Mouse (Mus musculus): ENCODE results near the gene Timd4.

Gene Timd4

DNA sequence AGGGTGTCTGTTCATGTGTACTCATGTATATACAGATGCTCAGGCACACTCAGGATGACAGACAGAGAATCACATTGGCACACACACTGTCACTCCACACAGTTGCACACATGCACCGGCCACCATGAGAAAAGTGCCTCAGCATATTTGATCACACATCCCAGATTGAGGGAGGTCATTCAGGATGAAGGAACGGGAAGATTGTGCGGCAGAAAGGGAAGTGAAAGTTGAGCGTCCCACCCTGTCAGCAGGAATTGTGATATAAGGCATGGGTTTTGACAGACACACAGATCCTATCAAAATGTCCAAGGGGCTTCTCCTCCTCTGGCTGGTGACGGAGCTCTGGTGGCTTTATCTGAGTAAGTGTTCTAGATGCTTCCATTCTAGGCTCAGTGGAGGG, at the start of gene Timd4:
Gene Timd4 (plus strand): TSS at position 290 of the 400 bp plus-strand sequence.
- no peak for DNase-seq (ENCODE audit: low read depth, low spot score)

DNA sequence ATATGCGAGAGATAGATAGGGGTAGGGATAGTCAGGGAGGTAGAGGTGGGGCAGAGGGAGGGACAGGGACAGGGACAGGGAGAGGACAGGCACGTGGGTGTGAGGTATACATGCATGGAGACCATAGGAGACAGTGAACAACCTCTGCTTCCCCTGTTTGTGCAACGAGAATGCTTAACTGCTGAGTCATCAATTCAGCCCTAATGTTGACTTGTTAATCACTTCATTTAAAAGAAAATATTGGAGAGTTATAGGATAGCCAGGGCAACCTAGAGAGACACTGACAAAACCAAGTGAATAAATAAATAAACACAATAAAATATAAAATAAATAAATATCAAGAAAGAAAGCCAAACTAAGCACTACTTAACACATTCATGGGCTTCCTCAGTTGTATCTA, 33.7 kb upstream of the Timd4 start:
- no peak for DNase-seq (ENCODE audit: low read depth, low spot score)

DNA sequence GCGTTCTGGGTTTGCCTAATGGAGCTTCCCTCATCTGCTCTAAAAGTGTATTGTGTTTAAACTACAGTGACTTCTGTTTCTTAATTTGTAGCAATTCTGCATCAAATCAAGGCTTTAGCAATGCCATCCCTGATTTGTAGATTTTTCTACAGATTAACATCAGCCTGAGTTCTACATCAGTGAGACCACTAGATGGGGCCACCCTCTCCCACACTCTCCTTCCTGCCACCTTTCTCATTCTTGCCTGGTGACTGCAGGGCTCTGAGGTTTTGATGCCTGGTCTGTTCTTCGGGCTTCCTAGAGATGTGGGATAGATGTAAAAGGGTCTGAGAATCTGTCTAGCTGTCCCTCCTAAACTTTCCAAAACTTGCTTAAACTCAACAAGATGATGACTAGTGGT, 30.8 kb upstream of the Timd4 start:
- no peak for DNase-seq (ENCODE audit: low read depth, low spot score)

DNA sequence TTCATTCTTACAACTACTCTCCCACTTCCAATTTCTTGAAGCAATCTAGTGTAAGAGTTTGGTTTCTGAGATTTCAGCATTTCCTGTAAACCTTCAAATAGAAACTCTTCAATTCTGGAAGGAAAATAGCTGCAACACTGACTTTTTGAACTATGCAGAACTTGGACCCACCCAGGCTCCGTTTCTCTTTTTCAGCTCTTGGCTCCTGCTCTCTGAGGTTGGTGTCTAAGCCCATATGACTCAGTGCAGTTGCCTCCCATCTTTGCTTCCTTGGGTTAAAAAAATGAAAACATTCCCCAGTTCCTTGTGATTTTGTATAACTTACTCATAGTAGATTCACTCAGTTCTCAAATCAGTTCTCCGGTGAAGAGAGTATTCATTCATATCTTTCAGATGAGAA, 6.2 kb upstream of the Timd4 start:
- no peak for DNase-seq (ENCODE audit: low read depth, low spot score)

DNA sequence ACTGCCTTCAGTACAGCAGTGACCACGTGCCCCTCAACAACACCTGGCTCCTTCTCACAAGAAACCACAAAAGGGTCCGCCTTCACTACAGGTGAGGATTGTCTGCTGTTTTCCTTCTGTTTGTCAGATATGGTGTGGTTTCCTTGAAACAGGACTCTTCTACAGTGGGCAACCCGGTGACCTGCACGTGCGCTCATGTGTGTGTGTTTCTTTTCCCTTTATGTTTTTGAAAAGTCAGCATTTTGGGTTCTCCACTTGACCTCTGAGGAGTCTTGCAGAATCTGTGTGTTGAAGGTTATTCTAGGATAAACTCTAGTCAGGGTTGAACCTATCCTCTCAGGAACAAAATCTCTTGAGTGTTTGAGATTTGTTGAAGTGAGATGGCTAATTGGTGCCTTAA, 7.1 kb downstream of the Timd4 start:
- no peak for DNase-seq (ENCODE audit: low read depth, low spot score)

DNA sequence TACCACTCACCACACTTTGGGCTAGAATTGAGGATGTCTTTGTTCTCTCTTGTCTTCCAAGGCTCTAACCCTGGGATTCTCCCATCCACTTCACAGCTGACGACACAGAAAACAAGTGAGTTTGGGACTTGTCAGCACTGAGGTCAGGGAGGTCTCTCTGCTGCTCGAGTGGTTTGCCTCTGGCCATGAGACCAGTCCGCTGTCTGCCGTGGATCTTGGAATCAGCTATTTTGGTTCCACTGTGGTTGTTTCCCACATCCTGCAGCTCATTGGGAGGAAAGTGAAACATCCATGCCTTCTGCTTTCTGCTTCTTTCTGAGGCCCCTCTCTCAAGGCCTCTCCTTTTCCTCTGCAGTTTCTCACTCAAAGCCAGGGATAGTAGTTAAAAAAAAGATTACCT, 9.3 kb downstream of the Timd4 start:
- DNase-seq (ENCODE audit: low read depth, low spot score) = no peak

DNA sequence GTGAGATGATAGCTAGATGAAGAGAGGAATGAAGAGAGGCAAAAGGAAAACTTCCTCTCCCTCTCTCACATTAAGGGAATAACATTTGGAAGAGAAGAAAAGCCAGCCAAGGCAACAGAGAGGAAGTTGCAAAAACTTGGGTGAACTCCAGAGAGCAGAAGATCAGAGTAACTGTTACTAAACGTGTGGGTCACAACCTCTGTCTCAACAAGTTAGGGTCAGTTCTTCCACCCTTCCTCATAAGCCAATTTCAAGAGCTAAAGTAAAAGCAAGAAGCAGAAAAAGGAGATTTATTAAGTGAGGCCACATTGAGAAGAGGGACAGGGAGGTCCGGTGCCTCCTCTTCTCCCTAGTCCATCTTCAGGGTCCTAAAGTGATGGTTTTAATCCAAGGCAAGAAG, 19.7 kb downstream of the Timd4 start:
- DNase-seq (ENCODE audit: low read depth, low spot score) = no peak

DNA sequence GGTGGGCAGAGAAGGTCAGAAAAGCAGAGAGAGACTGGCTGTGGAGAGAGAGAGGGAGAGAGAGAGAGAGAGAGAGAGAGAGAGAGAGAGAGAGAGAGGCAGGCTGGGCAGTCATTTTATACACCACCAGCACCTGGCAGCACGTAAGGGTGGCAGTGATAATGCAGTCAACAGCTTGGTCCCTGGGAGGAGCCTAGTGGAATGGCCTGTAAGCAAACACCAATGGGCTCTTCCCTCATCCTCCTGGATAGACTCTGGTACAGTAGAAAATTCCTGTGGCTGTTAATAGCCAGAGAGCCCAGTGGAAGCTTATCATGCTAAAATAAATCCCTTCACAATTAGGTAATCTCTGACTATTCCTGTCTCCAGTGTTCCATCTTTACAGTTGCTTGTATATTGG, 24.5 kb downstream of the Timd4 start:
- no peak for DNase-seq (ENCODE audit: low read depth, low spot score)

DNA sequence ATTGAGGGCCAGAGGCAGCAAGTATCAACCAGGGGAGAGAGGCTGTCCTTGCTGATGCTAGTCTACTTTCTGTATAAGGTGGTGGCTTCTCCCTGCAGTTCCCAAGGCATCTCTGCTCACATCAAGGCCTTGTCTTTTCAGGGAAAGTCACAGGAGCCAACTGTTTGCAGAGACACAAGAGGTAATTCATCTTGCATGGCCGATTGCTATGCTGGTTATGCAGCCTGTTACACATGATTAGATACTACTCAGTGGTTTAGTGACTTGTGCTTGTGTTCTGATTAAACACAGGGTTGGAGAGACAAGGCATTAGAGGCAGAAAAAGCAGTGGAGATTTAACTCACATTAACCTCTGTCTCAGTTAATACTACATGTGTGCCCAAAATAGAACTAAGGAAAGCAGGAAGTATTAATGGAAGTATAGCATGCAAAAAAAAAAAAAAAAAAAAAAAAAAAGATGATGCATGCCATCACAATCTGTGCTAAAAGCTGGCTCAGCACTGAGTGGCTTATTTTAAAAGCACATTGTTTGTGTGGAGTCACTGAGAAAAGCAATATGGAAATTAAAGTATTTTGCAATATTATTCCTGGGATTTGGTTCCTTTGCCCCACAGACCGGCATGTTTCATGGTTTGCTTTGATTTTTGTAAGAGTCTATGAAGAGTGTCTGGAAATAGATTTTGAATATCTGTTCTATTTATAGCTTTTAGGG, 31.6 kb downstream of the Timd4 start:
- no peak for DNase-seq (ENCODE audit: low read depth, low spot score)

DNA sequence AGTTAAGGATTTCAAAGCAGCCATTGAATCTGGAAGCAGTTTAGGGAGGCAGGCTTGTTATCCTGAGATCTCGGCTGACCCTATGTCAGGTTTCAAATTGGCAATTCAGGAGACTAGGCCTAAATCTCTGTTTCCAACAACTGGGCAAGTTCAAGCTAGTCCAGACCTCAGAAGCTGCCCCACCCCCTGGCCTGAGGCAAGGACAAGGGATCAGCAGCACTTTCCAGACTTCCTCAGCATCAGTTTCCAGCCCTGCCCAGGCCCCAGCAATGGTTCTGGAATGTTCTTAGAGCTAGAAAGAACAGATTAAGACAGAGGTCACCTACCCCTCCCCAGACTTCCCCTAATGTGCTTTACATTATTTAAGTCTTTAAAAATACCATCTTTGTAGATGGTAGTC, 36.1 kb downstream of the Timd4 start:
- DNase-seq (ENCODE audit: low read depth, low spot score) = no peak

DNA sequence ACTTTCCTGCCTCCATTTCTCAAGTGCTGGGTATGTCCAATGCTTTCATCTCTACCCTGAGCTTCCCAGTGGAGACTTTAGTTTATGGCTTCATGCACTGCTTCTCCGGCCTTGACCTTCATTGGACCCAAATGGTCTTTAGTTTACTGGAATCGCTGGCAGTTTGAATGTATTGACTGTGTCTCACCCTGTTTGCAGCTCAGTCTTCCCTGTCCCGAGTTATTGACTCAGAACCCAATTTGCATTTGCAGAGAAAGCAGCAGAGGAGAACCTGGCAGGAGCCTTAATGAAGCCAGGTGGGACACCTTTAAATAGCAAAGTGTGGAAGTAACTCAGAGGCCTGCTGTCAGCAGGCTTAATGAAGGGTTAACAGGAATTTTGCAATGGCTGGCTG, 37.2 kb downstream of the Timd4 start:
- no peak for DNase-seq (ENCODE audit: low read depth, low spot score)

DNA sequence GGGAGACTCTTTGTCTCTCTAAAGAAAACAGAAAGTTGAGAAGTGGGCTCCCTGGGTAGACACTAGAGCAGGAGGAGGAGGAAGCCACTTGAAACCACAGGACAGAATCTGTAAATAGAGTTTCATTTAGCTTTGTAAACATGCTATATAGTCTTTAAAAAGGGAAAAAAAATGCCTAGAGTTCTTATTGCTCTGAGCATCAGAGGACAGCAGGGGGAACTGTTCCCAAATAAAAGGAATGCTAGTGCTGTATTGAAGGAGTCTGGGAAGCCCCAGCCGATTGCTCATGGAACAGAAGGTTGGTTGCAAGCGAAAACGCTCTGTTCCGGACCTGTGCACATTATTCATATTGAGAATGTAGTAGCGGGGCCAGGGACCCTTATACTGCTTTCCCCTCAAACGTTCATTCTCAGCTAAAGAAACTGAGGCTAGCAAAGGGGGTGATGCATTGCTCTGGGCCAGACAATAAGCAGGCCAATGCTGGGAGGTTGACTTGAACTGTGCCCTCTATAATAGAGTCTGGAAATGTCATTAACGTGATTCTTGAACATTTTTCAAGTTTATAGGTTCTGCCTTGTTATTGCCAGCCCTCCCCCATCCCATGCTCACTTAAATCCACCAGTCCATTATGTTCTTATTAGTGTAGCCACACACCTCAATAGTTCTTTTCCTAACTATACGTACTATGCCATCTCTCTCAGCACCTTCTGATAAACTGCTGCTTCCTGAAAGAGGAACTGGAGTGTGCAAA, 37.8 kb downstream of the Timd4 start:
- no peak for DNase-seq (ENCODE audit: low read depth, low spot score)

DNA sequence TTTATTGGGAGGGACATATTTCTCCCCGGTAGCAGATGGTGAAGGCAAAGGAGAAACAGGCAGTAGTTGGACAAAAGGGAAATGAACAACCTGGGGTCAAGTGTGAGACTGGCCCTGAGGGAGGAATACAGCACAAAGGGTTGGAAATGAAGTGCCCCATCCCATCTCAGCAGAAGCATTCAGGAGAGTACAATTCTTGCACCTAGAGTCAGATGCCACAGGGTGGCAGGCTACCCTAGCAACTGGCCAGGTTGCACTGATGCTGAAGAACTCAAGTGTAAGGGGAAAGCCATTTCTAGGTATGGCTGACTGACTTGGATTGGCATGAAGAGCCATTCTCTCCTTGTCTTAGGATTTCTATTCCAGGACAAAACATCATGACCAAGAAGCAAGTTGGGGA, 54.2 kb downstream of the Timd4 start:
- no peak for DNase-seq (ENCODE audit: low read depth, low spot score)

DNA sequence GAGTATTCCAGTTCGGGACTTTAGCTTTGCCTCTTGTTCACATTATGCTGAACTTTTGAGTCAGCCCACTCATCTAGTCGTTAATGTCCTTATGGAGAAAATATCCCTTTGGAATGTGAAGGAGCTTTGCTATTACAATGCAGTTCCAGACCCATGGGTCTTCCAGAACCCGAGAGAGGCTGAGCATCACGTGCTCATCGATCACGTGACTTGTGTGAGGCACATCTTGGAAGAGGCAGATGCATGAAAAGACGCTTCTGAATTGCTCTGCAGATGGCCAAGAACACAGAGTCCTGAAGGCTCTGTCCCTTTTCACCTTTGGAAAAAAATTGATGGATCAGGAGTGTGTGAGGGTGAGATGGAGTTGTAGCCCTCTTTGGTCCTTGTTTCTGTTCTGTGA, 58.0 kb downstream of the Timd4 start:
- DNase-seq (ENCODE audit: low read depth, low spot score) = no peak

DNA sequence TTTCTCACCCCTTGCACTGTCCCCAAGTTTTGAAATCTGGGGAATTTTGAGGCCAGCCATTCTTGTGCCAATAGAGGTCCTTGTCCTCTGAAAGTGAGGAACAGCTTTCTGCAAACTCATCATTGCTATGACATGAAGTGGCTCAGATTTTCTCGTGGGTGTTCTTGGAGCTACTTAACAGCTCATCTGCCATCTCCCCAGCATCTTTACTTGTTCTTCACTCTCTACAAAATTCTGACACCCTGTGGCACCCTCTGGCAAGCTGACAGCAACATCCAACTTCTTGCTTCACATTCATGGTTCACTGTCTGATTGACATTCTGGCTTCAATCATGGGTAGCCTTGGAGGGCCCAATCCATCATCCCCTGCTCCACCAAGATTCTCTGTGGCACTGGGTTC, 65.2 kb downstream of the Timd4 start:
- no peak for DNase-seq (ENCODE audit: low read depth, low spot score)

DNA sequence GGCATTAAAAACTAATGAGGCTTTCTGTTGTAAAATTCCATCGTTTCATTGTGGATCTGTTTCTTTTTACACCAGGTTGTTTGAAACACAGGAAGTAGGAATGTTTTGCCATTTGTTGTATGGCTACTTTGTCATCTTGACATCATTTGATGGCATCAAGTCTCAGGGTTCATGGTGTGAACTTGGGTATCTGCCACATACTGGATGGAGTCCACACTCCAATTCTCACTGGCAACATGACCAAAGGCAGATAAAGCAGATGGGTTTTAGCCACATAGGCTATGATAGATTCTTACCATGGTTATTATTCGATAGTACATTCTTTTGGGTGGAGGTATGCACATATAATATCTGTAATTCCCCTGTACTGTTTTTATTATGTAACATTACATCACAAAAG, 71.9 kb downstream of the Timd4 start:
- no peak for DNase-seq (ENCODE audit: low read depth, low spot score)

DNA sequence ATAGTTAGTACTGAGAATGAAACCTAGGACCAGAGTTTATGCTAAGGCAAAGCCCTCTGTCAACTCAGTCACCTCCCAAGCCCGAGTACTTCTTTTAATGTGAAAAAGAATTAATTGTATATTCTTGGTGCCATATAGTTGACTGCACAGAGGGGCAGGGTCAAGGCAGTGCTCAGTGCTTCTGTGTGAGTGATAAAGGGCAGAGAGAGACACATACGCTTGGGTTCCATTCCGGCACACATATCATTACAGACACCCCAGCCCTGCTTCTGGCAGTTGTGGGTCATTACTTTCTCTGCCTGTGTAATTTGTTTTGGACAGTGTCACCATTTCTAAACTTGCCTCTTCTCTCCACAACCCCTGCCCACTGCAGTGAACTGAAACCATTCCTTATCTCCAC, 78.5 kb downstream of the Timd4 start:
- no peak for DNase-seq (ENCODE audit: low read depth, low spot score)
